Mouse (Mus musculus): ENCODE data around the gene Rgs8. TPM values are rescaled to one million over a fixed set of nuclear protein-coding genes. Genes with fewer than 3 reads are reported as not detected.

Gene Rgs8
- polyA plus RNA-seq, 1 experiment from 2014 or later, result 0.14 TPM

GRCm38 (mm10) chr1:153665066-153665715 lies 12.4 kb downstream of the Rgs8 start:
- peak; percentile 57; the same call in 1 of the 2 replicates for ATAC-seq (ENCODE audit: insufficient read depth)
- Histone ChIP-seq H3K4me1 (ENCODE audit: insufficient read depth) (peaks cover 5% of the 10 kb centered on the region; the same call in 1 of the 2 replicates), H3K36me3 (ENCODE audit: insufficient read depth) (no peaks in the 10 kb centered on the region), H3K9me3 (ENCODE audit: low read depth, low read length) (no peaks in the 10 kb centered on the region), H3K27me3 (ENCODE audit: insufficient read depth, low read length) (peaks cover 2% of the 10 kb centered on the region; the same call in 1 of the 2 replicates), H3K27ac (ENCODE audit: low read depth) (no peak overlapping the region), H3K4me2 (no peak overlapping the region), H3K4me3 (ENCODE audit: low read depth, low read length) (no peak overlapping the region), H3K9ac (no peak overlapping the region)
- TF ChIP-seq CTCF (IDR thresholded peaks at IDR 0.05; ENCODE audit: low read depth), result peak; percentile 49; the same call in 1 of the 2 replicates
- peak; percentile 50 for DNase-seq
- WGBS, result 6% methylated on average over 10 of the region's 10 CpGs

DNA sequence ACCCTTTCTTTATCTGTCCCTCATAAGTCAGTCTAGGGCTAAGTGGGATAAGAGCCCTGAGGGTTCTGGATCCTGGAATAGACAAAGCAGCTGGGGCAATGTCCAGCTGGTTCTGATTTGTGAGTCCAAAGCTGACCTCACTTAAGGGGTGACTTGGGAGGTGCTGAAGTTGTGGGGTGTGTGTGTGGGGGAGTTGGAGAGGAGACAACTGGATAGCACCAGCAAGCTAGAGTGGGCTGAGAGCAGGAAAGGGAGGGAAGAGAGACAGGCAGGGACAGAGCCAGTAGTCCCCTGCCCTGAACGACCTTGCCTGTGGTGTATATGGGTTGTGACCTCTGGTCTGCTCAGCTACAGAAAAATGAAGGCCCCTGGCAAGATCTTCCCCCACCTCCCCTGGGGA lies 13.4 kb downstream of the Rgs8 start:
- ATAC-seq (ENCODE audit: insufficient read depth) (no peak), DNase-seq (no peak)
- H3K4me2 ChIP-seq, result no peak overlapping the region
- no peak overlapping the region for H3K4me3 ChIP-seq (ENCODE audit: low read depth, low read length)
- peaks cover 2% of the 10 kb centered on the region; the same call in 1 of the 2 replicates for H3K27me3 ChIP-seq (ENCODE audit: insufficient read depth, low read length)
- no peak for TF ChIP-seq CTCF (IDR thresholded peaks at IDR 0.05; ENCODE audit: low read depth)
- 19% methylated on average over 1 of the region's 1 CpGs for WGBS
- no peaks in the 10 kb centered on the region for H3K9me3 ChIP-seq (ENCODE audit: low read depth, low read length)
- H3K4me1 ChIP-seq (ENCODE audit: insufficient read depth), result peaks cover 5% of the 10 kb centered on the region; the same call in 1 of the 2 replicates
- H3K9ac ChIP-seq, result no peak overlapping the region
- H3K36me3 ChIP-seq (ENCODE audit: insufficient read depth), result no peaks in the 10 kb centered on the region
- H3K27ac ChIP-seq (ENCODE audit: low read depth), result no peak overlapping the region

DNA sequence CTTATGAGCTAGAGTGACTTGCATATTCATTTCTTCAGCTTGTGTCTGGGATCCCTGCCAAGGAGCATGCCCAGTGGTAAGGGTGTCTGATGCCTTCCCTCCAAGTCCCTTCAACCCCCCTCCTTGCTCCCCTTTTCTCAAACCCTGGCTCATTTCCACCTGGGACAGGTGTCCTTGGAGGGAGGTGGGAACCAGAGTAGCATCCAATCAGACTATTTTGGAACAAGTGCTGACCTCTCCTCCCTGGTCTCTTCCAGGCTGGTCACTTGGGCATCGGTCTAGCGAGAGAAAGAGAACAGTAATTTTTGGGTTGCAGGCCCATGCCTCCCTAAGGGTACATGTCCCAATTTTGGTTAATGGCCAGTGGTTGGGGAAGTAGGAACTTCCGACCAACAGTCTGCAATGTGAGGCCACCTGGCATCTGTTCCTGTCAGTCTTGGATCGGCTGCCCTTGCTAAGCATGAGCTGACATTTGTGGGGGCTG lies 14.5 kb downstream of the Rgs8 start:
- no peak overlapping the region for H3K4me3 ChIP-seq (ENCODE audit: low read depth, low read length)
- H3K27me3 ChIP-seq (ENCODE audit: insufficient read depth, low read length), result peaks cover 2% of the 10 kb centered on the region; the same call in 1 of the 2 replicates
- H3K36me3 ChIP-seq (ENCODE audit: insufficient read depth), result no peaks in the 10 kb centered on the region
- ATAC-seq (ENCODE audit: insufficient read depth), result no peak
- DNase-seq, result no peak
- 68% methylated on average over 4 of the region's 4 CpGs for WGBS
- H3K27ac ChIP-seq (ENCODE audit: low read depth), result no peak overlapping the region
- H3K9me3 ChIP-seq (ENCODE audit: low read depth, low read length), result no peaks in the 10 kb centered on the region
- no peak overlapping the region for H3K9ac ChIP-seq
- TF ChIP-seq CTCF (IDR thresholded peaks at IDR 0.05; ENCODE audit: low read depth), result no peak
- H3K4me2 ChIP-seq, result no peak overlapping the region
- H3K4me1 ChIP-seq (ENCODE audit: insufficient read depth), result peaks cover 1% of the 10 kb centered on the region; the same call in 1 of the 2 replicates

DNA sequence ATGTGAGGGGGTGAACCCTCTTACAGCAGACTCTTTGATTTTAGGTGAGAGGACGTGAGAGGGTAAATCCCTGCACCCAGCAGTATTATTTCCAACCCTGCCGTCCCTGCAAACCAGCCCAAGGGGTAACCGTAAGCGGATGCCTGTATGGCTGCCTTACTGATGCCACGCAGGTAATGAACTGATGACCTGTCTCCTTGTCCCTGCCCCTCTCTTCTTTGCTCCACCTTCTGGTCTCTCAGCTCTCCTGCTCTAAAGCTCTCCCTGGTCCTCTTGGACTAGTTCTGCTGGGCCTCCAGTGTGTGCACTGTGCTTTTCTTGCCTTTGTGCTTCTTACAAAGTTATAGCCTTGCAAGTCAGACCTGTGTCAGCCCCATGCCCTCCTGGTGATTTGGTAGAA lies 15.0 kb downstream of the Rgs8 start:
- TF ChIP-seq CTCF (IDR thresholded peaks at IDR 0.05; ENCODE audit: low read depth), result no peak
- H3K27me3 ChIP-seq (ENCODE audit: insufficient read depth, low read length), result peaks cover 2% of the 10 kb centered on the region; the same call in 1 of the 2 replicates
- no peaks in the 10 kb centered on the region for H3K9me3 ChIP-seq (ENCODE audit: low read depth, low read length)
- H3K4me2 ChIP-seq, result no peak overlapping the region
- H3K4me3 ChIP-seq (ENCODE audit: low read depth, low read length), result no peak overlapping the region
- DNase-seq, result no peak
- no peak overlapping the region for H3K27ac ChIP-seq (ENCODE audit: low read depth)
- H3K4me1 ChIP-seq (ENCODE audit: insufficient read depth), result no peaks in the 10 kb centered on the region; the same call in 1 of the 2 replicates
- H3K36me3 ChIP-seq (ENCODE audit: insufficient read depth), result no peaks in the 10 kb centered on the region
- H3K9ac ChIP-seq, result no peak overlapping the region
- 57% methylated on average over 5 of the region's 5 CpGs for WGBS
- no peak for ATAC-seq (ENCODE audit: insufficient read depth)

DNA sequence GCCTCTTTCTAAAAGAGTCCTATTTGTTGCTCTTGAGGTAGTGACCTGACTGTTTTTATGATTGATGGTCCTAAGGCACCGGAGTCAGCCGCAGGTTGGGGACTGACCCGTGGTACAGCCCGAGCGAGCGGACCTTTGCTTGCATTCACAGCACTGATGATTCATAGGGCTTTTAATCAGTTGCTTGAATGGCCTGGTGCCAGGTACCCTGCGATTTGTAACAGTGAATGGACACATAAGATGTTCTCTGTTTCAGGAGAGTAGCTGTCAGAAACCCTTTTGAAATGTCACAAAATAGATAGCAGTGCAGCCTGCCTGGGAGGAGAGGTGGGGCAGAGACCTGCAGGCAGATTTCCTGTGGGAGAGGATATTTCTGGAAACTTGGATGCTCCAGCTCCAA lies 16.3 kb downstream of the Rgs8 start:
- Histone ChIP-seq H3K36me3 (ENCODE audit: insufficient read depth) (no peaks in the 10 kb centered on the region), H3K27ac (ENCODE audit: low read depth) (no peak overlapping the region), H3K9ac (no peak overlapping the region), H3K4me1 (ENCODE audit: insufficient read depth) (no peaks in the 10 kb centered on the region; the same call in 1 of the 2 replicates), H3K9me3 (ENCODE audit: low read depth, low read length) (no peaks in the 10 kb centered on the region), H3K27me3 (ENCODE audit: insufficient read depth, low read length) (peaks cover 2% of the 10 kb centered on the region; the same call in 1 of the 2 replicates), H3K4me3 (ENCODE audit: low read depth, low read length) (no peak overlapping the region), H3K4me2 (no peak overlapping the region)
- TF ChIP-seq CTCF (IDR thresholded peaks at IDR 0.05; ENCODE audit: low read depth), result no peak
- DNase-seq (no peak), ATAC-seq (ENCODE audit: insufficient read depth) (no peak)
- 48% methylated on average over 7 of the region's 7 CpGs for WGBS

- whole genome bisulfite sequencing, result 53% methylated on average over 3 of the region's 3 CpGs
- TF ChIP-seq CTCF (IDR thresholded peaks at IDR 0.05; ENCODE audit: low read depth), result no peak
- H3K4me2 ChIP-seq, result no peak overlapping the region
Measured at GRCm38 (mm10) chr1:153669728-153670127, 16.9 kb downstream of the Rgs8 start.

DNA sequence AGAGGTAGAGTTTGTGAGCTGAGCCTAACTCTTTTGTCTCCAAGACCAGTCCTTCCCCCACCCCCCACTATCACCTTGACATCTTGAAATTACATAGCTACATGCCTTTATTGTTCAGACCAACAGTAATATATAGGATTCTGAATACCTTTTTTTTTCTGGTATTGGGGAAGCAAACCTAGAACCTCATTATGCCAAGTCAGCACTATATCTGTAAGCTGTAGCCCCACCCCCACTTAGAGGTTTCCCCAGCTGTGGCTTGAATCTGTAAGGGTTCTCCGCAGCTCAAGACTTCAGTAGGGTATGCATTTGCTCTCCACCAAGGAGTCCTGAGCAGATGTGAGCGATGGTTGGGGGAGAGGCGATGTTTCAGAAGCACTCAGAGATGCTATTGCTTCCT lies 18.5 kb downstream of the Rgs8 start:
- ATAC-seq (ENCODE audit: insufficient read depth), result no peak
- Histone ChIP-seq H3K4me1 (ENCODE audit: insufficient read depth) (no peaks in the 10 kb centered on the region), H3K9me3 (ENCODE audit: low read depth, low read length) (no peaks in the 10 kb centered on the region), H3K4me2 (no peak overlapping the region), H3K9ac (no peak overlapping the region), H3K4me3 (ENCODE audit: low read depth, low read length) (no peak overlapping the region), H3K27ac (ENCODE audit: low read depth) (no peak overlapping the region), H3K27me3 (ENCODE audit: insufficient read depth, low read length) (no peaks in the 10 kb centered on the region), H3K36me3 (ENCODE audit: insufficient read depth) (no peaks in the 10 kb centered on the region)
- no peak for DNase-seq
- TF ChIP-seq CTCF (IDR thresholded peaks at IDR 0.05; ENCODE audit: low read depth), result no peak
- WGBS, result 82% methylated on average over 3 of the region's 3 CpGs

More at GRCm38 (mm10) chr1:153669728-153670127, 16.9 kb downstream of the Rgs8 start:
- H3K36me3 ChIP-seq (ENCODE audit: insufficient read depth), result no peaks in the 10 kb centered on the region
- ATAC-seq (ENCODE audit: insufficient read depth) (no peak), DNase-seq (no peak)
- H3K27me3 ChIP-seq (ENCODE audit: insufficient read depth, low read length), result no peaks in the 10 kb centered on the region
- H3K4me3 ChIP-seq (ENCODE audit: low read depth, low read length), result no peak overlapping the region
- no peak overlapping the region for H3K9ac ChIP-seq
- H3K27ac ChIP-seq (ENCODE audit: low read depth), result no peak overlapping the region
- H3K9me3 ChIP-seq (ENCODE audit: low read depth, low read length), result no peaks in the 10 kb centered on the region
- no peaks in the 10 kb centered on the region; the same call in 1 of the 2 replicates for H3K4me1 ChIP-seq (ENCODE audit: insufficient read depth)
